Mouse (Mus musculus) megakaryocyte, adult 5-6 weeks (primary cell): ENCODE data around the gene Gm45785. TPM values are rescaled to one million over a fixed set of nuclear protein-coding genes. Genes with fewer than 3 reads are reported as not detected.

Source experiments
- total RNA-seq, 2 experiments: library from RNA; stranded (forward) in 1 of 2; stranded (reverse) in 1 of 2; fragments of 153-499, 151-499 nt in 1 of 2; fragments of 221-1000, 200-1000 nt in 1 of 2; gene quantifications; 2 replicates each; pipeline versions ENCODE4 v1.2.3 to v1.2.4; 2015 to 2017

Gene Gm45785
- total RNA-seq, 2 experiments from 2014 or later, result not detected

Other genes with a start within 250 kb of the Gm45785 start
- gene Olfr61, start 227.4 kb downstream of the Gm45785 start, total RNA-seq (2015), result not detected in 2 replicates
- not detected in 2 replicates for gene Olfr61, start 227.4 kb downstream of the Gm45785 start, total RNA-seq (2017)
- gene Olfr53, start 209.9 kb downstream of the Gm45785 start, total RNA-seq (2015), result not detected in 2 replicates
- gene Olfr53, start 209.9 kb downstream of the Gm45785 start, total RNA-seq (2017), result not detected in 2 replicates
- gene Olfr539, start 196.4 kb downstream of the Gm45785 start, total RNA-seq (2015), result not detected in 2 replicates
- not detected in 2 replicates for gene Olfr539, start 196.4 kb downstream of the Gm45785 start, total RNA-seq (2017)
- gene Olfr45, start 174.4 kb downstream of the Gm45785 start, total RNA-seq (2015), result not detected in 2 replicates
- not detected in 2 replicates for gene Olfr45, start 174.4 kb downstream of the Gm45785 start, total RNA-seq (2017)
- gene Olfr541, start 159.1 kb downstream of the Gm45785 start, total RNA-seq (2015), result not detected in 2 replicates
- not detected in 2 replicates for gene Olfr541, start 159.1 kb downstream of the Gm45785 start, total RNA-seq (2017)
- not detected in 2 replicates for gene Cyp2e1, start 92.6 kb downstream of the Gm45785 start, total RNA-seq (2015)
- gene Cyp2e1, start 92.6 kb downstream of the Gm45785 start, total RNA-seq (2017), result not detected in 2 replicates
- gene Syce1, start 68.5 kb downstream of the Gm45785 start, total RNA-seq (2015), result 0.21 and 0.69 TPM in 2 replicates
- 0.15 and 0.73 TPM in 2 replicates for gene Syce1, start 68.5 kb downstream of the Gm45785 start, total RNA-seq (2017)
- gene Zfp941, start 34.2 kb downstream of the Gm45785 start, total RNA-seq (2015), result 0.16 TPM in 1 of 2 replicates, not detected in the other
- gene Zfp941, start 34.2 kb downstream of the Gm45785 start, total RNA-seq (2017), result 0.22 and 0.33 TPM in 2 replicates
- not detected in 2 replicates for gene Urah, start 21.3 kb downstream of the Gm45785 start, total RNA-seq (2015)
- not detected in 2 replicates for gene Urah, start 21.3 kb downstream of the Gm45785 start, total RNA-seq (2017)
- not detected in 2 replicates for gene Scgb1c1, start 10.8 kb downstream of the Gm45785 start, total RNA-seq (2015)
- not detected in 2 replicates for gene Scgb1c1, start 10.8 kb downstream of the Gm45785 start, total RNA-seq (2017)
- gene Odf3, start 8.5 kb downstream of the Gm45785 start, total RNA-seq (2015), result not detected in 2 replicates
- gene Odf3, start 8.5 kb downstream of the Gm45785 start, total RNA-seq (2017), result not detected in 2 replicates
- gene Ric8a, start 626 bp upstream of the Gm45785 start, total RNA-seq (2015), result 41.7 and 44.7 TPM in 2 replicates
- gene Ric8a, start 626 bp upstream of the Gm45785 start, total RNA-seq (2017), result 29.7 and 30.4 TPM in 2 replicates
- 12.9 and 13.2 TPM in 2 replicates for gene Bet1l, start 1.2 kb upstream of the Gm45785 start, total RNA-seq (2015)
- gene Bet1l, start 1.2 kb upstream of the Gm45785 start, total RNA-seq (2017), result 15.5 and 37.7 TPM in 2 replicates
- gene Psmd13, start 25.6 kb upstream of the Gm45785 start, total RNA-seq (2015), result 87.5 and 89.5 TPM in 2 replicates
- gene Psmd13, start 25.6 kb upstream of the Gm45785 start, total RNA-seq (2017), result 165 and 167 TPM in 2 replicates
- gene Sirt3, start 26.0 kb upstream of the Gm45785 start, total RNA-seq (2015), result 7.9 and 9.1 TPM in 2 replicates
- 6.7 and 9.5 TPM in 2 replicates for gene Sirt3, start 26.0 kb upstream of the Gm45785 start, total RNA-seq (2017)
- not detected in 2 replicates for gene Cox8b, start 44.1 kb upstream of the Gm45785 start, total RNA-seq (2015)
- gene Cox8b, start 44.1 kb upstream of the Gm45785 start, total RNA-seq (2017), result not detected in 2 replicates
- not detected in 2 replicates for gene Nlrp6, start 64.6 kb upstream of the Gm45785 start, total RNA-seq (2015)
- gene Nlrp6, start 64.6 kb upstream of the Gm45785 start, total RNA-seq (2017), result not detected in 2 replicates
- 8.7 and 9.3 TPM in 2 replicates for gene Pgghg, start 85.1 kb upstream of the Gm45785 start, total RNA-seq (2015)
- 7.8 and 10.2 TPM in 2 replicates for gene Pgghg, start 85.1 kb upstream of the Gm45785 start, total RNA-seq (2017)
- gene Ifitm5, start 94.0 kb upstream of the Gm45785 start, total RNA-seq (2015), result 0.78 and 2.3 TPM in 2 replicates
- 1.3 TPM in 1 of 2 replicates, not detected in the other for gene Ifitm5, start 94.0 kb upstream of the Gm45785 start, total RNA-seq (2017)
- not detected in 2 replicates for gene Gm45717, start 99.6 kb upstream of the Gm45785 start, total RNA-seq (2015)
- gene Gm45717, start 99.6 kb upstream of the Gm45785 start, total RNA-seq (2017), result 0.88 TPM in 1 of 2 replicates, not detected in the other
- 773 and 813 TPM in 2 replicates for gene Ifitm2, start 99.7 kb upstream of the Gm45785 start, total RNA-seq (2015)
- 401 and 447 TPM in 2 replicates for gene Ifitm2, start 99.7 kb upstream of the Gm45785 start, total RNA-seq (2017)
- 110 and 111 TPM in 2 replicates for gene Ifitm1, start 110.9 kb upstream of the Gm45785 start, total RNA-seq (2015)
- 48.4 and 56.3 TPM in 2 replicates for gene Ifitm1, start 110.9 kb upstream of the Gm45785 start, total RNA-seq (2017)
- 2,002 and 2,201 TPM in 2 replicates for gene Ifitm3, start 154.4 kb upstream of the Gm45785 start, total RNA-seq (2015)
- 715 and 839 TPM in 2 replicates for gene Ifitm3, start 154.4 kb upstream of the Gm45785 start, total RNA-seq (2017)
- gene Ifitm6, start 161.6 kb upstream of the Gm45785 start, total RNA-seq (2015), result 1,773 and 2,031 TPM in 2 replicates
- gene Ifitm6, start 161.6 kb upstream of the Gm45785 start, total RNA-seq (2017), result 1,518 and 1,657 TPM in 2 replicates
- not detected in 2 replicates for gene Gm17387, start 172.8 kb upstream of the Gm45785 start, total RNA-seq (2015)
- gene Gm17387, start 172.8 kb upstream of the Gm45785 start, total RNA-seq (2017), result not detected in 2 replicates
- 1.5 and 3.0 TPM in 2 replicates for gene B4galnt4, start 204.8 kb upstream of the Gm45785 start, total RNA-seq (2015)
- gene B4galnt4, start 204.8 kb upstream of the Gm45785 start, total RNA-seq (2017), result 1.7 and 2.5 TPM in 2 replicates
- gene Pkp3, start 221.9 kb upstream of the Gm45785 start, total RNA-seq (2015), result 6.7 and 9.7 TPM in 2 replicates
- 3.8 and 6.1 TPM in 2 replicates for gene Pkp3, start 221.9 kb upstream of the Gm45785 start, total RNA-seq (2017)
- 7.5 and 9.3 TPM in 2 replicates for gene Sigirr, start 244.2 kb upstream of the Gm45785 start, total RNA-seq (2015)
- 7.7 and 8.2 TPM in 2 replicates for gene Sigirr, start 244.2 kb upstream of the Gm45785 start, total RNA-seq (2017)